Mouse (Mus musculus): ENCODE measurements around the gene Hydin. TPM values are rescaled to one million over a fixed set of nuclear protein-coding genes. Genes with fewer than 3 reads are reported as not detected.

Gene Hydin
- total RNA-seq, 4 experiments from 2014 or later: 0.02 TPM; not detected in 1

GRCm38 (mm10) chr8:110444276-110444675 is 177.5 kb downstream of the Hydin start:
- DNase-seq (ENCODE audit: low spot score in 2 of 2): no peak

- no peak for DNase-seq (ENCODE audit: low spot score in 2 of 2)
Observed at GRCm38 (mm10) chr8:110450463-110450862, 183.7 kb downstream of the Hydin start.

GRCm38 (mm10) chr8:110454466-110454865 is 187.7 kb downstream of the Hydin start:
- DNase-seq (ENCODE audit: low spot score in 2 of 2): no peak

GRCm38 (mm10) chr8:110457424-110457823 is 190.6 kb downstream of the Hydin start:
- no peak for DNase-seq (ENCODE audit: low spot score in 2 of 2)

GRCm38 (mm10) chr8:110462627-110463208 is 195.9 kb downstream of the Hydin start:
- DNase-seq (ENCODE audit: low spot score in 2 of 2): no peak

- no peak for DNase-seq (ENCODE audit: low spot score in 2 of 2)
Observed at GRCm38 (mm10) chr8:110463773-110464460, 197.1 kb downstream of the Hydin start.

- DNase-seq (ENCODE audit: low spot score in 2 of 2): no peak
Observed at GRCm38 (mm10) chr8:110465606-110466005, 198.8 kb downstream of the Hydin start.

GRCm38 (mm10) chr8:110477256-110477655 is 210.5 kb downstream of the Hydin start:
- no peak for DNase-seq (ENCODE audit: low spot score in 2 of 2)

- DNase-seq (ENCODE audit: low spot score in 2 of 2): no peak
Observed at GRCm38 (mm10) chr8:110478576-110478975, 211.8 kb downstream of the Hydin start.

- DNase-seq (ENCODE audit: low spot score in 2 of 2): no peak
Observed at GRCm38 (mm10) chr8:110479401-110479800, 212.6 kb downstream of the Hydin start.

- no peak for DNase-seq (ENCODE audit: low spot score in 2 of 2)
Observed at GRCm38 (mm10) chr8:110482275-110482674, 215.5 kb downstream of the Hydin start.

GRCm38 (mm10) chr8:110485234-110485633 is 218.5 kb downstream of the Hydin start:
- no peak for DNase-seq (ENCODE audit: low spot score in 2 of 2)

- DNase-seq (ENCODE audit: low spot score in 2 of 2): no peak
Observed at GRCm38 (mm10) chr8:110486020-110486419, 219.2 kb downstream of the Hydin start.

GRCm38 (mm10) chr8:110487644-110488043 is 220.9 kb downstream of the Hydin start:
- DNase-seq (ENCODE audit: low spot score in 2 of 2): no peak

- no peak for DNase-seq (ENCODE audit: low spot score in 2 of 2)
Observed at GRCm38 (mm10) chr8:110489344-110489743, 222.6 kb downstream of the Hydin start.

GRCm38 (mm10) chr8:110491118-110491517 is 224.3 kb downstream of the Hydin start:
- no peak for DNase-seq (ENCODE audit: low spot score in 2 of 2)

GRCm38 (mm10) chr8:110496286-110496685 is 229.5 kb downstream of the Hydin start:
- DNase-seq (ENCODE audit: low spot score in 2 of 2): no peak

GRCm38 (mm10) chr8:110500253-110500652 is 233.5 kb downstream of the Hydin start:
- DNase-seq (ENCODE audit: low spot score in 2 of 2): no peak

- no peak for DNase-seq (ENCODE audit: low spot score in 2 of 2)
Observed at GRCm38 (mm10) chr8:110500661-110501060, 233.9 kb downstream of the Hydin start.

- no peak for DNase-seq (ENCODE audit: low spot score in 2 of 2)
Observed at GRCm38 (mm10) chr8:110501330-110501729, 234.6 kb downstream of the Hydin start.

- no peak for DNase-seq (ENCODE audit: low spot score in 2 of 2)
Observed at GRCm38 (mm10) chr8:110502880-110503279, 236.1 kb downstream of the Hydin start.

GRCm38 (mm10) chr8:110508766-110509165 is 242.0 kb downstream of the Hydin start:
- peak in 1 of 2 experiments; percentile 24 for DNase-seq (ENCODE audit: low spot score in 2 of 2)

- DNase-seq (ENCODE audit: low spot score in 2 of 2): no peak
Observed at GRCm38 (mm10) chr8:110519790-110520189, 253.0 kb downstream of the Hydin start.
